Mouse (Mus musculus) forebrain, embryonic 11.5 days (tissue): ENCODE measurements around the gene Eef1akmt3. TPM values are rescaled to one million over a fixed set of nuclear protein-coding genes. Genes with fewer than 3 reads are reported as not detected.
A peak's percentile ranks its signal among the peaks of the same experiment; 100 is the strongest.

Experiments
- ATAC-seq: fragments of 200-750 bp; cut with Nextera tagmentation; replicated peaks from 2 replicates; pipeline ENCODE4 v1.8.0; 2017; ENCODE audit warnings: moderate TSS enrichment; ENCODE audit not compliant: low FRiP score
- DNase-seq: peaks from one replicate; pipeline ENCODE4 v3.0.0-alpha.2; 2017; ENCODE audit warnings: low spot score
- H3K27ac ChIP-seq: fragments of 300-500 bp; sonication (generic); 2 replicates; pipeline ENCODE4 v1.5.1; 2014; ENCODE audit warnings: low read depth, low read length
- H3K27me3 ChIP-seq: fragments of 300-500 bp; sonication (generic); 2 replicates; pipeline ENCODE4 v1.6.1; 2014; ENCODE audit warnings: mild to moderate bottlenecking, low read length, mixed read lengths; ENCODE audit not compliant: control insufficient read depth, insufficient read depth
- H3K36me3 ChIP-seq: fragments of 300-500 bp; sonication (generic); 2 replicates; pipeline ENCODE4 v1.6.1; 2014; ENCODE audit warnings: mild to moderate bottlenecking, low read length, moderate library complexity, mixed read lengths; ENCODE audit not compliant: control insufficient read depth, insufficient read depth
- H3K4me1 ChIP-seq: fragments of 300-500 bp; sonication (generic); replicated peaks from 2 replicates; pipeline ENCODE4 v1.6.1; 2014; ENCODE audit warnings: low read length, mixed read lengths; ENCODE audit not compliant: control insufficient read depth, insufficient read depth
- H3K4me2 ChIP-seq: fragments of 300-500 bp; sonication (generic); 2 replicates; pipeline ENCODE4 v1.6.1; 2014; ENCODE audit warnings: low read depth, mild to moderate bottlenecking, low read length, moderate library complexity, mixed read lengths; ENCODE audit not compliant: severe bottlenecking
- H3K4me3 ChIP-seq: fragments of 300-500 bp; sonication (generic); 2 replicates; pipeline ENCODE4 v1.5.1; 2014; ENCODE audit warnings: low read depth, low read length
- H3K9ac ChIP-seq: fragments of 300-500 bp; sonication (generic); 2 replicates; pipeline ENCODE4 v1.6.1; 2014; ENCODE audit warnings: low read length
- H3K9me3 ChIP-seq: fragments of 300-500 bp; sonication (generic); 2 replicates; pipeline ENCODE4 v1.6.1; 2016; ENCODE audit warnings: low read length, mixed read lengths; ENCODE audit not compliant: control insufficient read depth
- WGBS: fragments of 180-500 bp; shearing (Covaris S2); extraction: QIAGEN DNeasy Blood & Tissue Kit; methylation state at CpG from one replicate; pipeline ENCODE4 v1.1.7; 2014; 5-methylcytosine and 5-hydroxymethylcytosine counted together
- polyA plus RNA-seq: library from polyadenylated mRNA; unstranded; fragments of >200 nt; fragmentation: Nextera tagmentation; extraction: Ambion mirVana; gene quantifications from 2 replicates; pipeline ENCODE4 v1.2.1, GENCODE M21; 2014

Eef1akmt3 gene
- polyA plus RNA-seq, 1 experiment from 2014 or later = 0.11 TPM

DNA sequence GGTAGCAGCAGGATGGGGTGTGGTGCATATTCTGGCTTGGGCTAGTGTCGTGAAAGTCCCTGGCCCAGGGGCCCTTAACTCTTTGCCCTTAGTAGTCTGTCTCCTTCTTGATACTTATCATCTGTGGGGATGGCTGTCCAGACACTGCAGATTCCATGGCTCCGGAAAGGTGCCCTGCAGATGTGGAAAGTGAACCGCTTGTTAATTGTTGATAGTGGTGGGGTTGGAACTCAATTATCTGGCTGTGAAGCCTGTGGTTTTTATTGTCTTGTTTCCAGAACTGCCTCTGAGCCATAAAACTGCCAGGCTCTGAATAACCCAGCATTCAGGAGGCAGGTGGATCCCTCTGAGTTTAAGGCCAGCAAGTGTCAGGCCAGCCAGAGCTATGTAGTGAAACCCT, 49.6 kb downstream of the Eef1akmt3 start:
- H3K27ac ChIP-seq = no peak overlapping the region
- H3K27me3 ChIP-seq = no peaks in the 10 kb centered on the region
- no peak overlapping the region for H3K4me2 ChIP-seq
- H3K36me3 ChIP-seq = peaks cover 15% of the 10 kb centered on the region
- no peak overlapping the region for H3K9ac ChIP-seq
- peaks cover 5% of the 10 kb centered on the region; the same call in 1 of the 2 replicates for H3K4me1 ChIP-seq
- no peak for DNase-seq
- no peaks in the 10 kb centered on the region for H3K9me3 ChIP-seq
- H3K4me3 ChIP-seq = no peak overlapping the region
- WGBS = 88% methylated on average over 3 of the region's 3 CpGs
- no peak for ATAC-seq

DNA sequence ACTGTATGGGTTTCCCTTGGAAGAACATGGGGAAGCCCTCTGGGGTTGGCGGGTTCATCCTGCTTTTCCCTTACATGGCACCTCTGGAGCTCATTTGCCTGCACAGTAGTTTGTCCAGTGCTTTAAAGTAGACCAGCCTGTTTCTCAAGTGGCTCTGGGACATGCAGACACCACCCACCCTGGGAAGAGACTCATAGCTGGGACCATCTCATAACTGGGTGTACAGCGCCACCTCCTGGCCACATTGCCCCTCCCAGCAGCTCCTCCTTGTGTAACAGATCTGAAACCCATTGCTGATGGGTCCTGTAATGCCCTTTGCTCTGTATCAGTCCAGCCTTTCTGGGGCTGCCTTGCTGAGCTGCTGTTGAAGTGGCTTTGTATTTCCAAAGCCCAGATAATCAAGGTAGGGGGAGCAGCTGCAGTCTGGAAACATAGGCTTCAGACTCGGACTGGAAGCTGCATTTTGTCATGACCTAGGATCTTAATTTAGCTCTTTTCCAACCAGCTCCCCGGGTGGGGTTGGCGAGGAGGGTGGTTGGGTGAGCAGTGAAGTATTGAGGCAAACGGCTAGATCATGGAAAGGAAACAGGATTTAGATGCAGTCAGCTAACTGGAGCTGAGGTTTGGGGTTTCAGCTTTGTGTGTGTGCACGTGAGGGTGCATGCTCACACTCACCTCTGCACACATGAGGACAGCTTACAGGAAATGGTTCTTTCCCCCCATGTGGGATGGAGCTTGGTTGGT, 50.8 kb downstream of the Eef1akmt3 start:
- H3K9ac ChIP-seq = no peak overlapping the region
- no peaks in the 10 kb centered on the region for H3K9me3 ChIP-seq
- WGBS = 69% methylated on average over 7 of the region's 7 CpGs
- no peak overlapping the region for H3K27ac ChIP-seq
- DNase-seq (peak; percentile 94), ATAC-seq (peak; percentile 81)
- H3K36me3 ChIP-seq = peaks cover 15% of the 10 kb centered on the region
- H3K4me1 ChIP-seq = peaks cover 9% of the 10 kb centered on the region; the same call in 1 of the 2 replicates
- no peak overlapping the region for H3K4me2 ChIP-seq
- H3K27me3 ChIP-seq = no peaks in the 10 kb centered on the region
- no peak overlapping the region for H3K4me3 ChIP-seq

DNA sequence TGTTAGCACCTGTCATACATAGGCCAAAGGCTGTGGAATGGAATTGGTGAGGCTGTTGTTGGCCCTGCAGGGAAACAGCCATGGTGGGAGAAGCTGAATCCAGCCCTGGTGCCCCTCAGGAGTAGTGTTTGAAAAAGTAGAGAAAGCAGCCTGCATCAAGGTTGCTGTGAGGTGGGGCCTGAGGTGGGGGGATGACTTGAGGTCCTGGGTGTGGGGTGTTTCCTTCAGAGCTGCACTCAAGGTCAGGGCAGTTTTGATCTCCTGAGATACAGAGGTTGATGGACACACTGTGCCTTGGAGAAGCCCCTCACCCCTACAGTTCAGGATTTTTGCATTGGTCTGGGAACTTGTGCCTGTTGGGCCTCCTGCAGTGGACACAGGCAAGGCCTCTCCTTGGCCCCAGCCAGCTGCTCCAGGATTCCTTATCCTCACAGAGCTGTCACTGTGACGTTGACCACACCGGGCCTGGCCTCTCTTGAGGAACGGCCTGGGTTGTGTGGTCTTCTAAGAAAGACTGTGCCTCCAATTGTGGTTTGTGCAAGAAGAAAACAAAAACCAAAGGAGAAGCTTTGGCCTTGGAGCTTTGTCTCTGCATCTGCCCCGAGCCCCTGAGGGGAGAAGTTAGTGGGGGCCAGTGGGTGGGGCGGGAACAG, 52.7 kb downstream of the Eef1akmt3 start:
- Histone ChIP-seq H3K9me3 (no peaks in the 10 kb centered on the region), H3K4me2 (no peak overlapping the region), H3K27me3 (no peaks in the 10 kb centered on the region), H3K27ac (no peak overlapping the region), H3K9ac (no peak overlapping the region), H3K4me1 (peaks cover 20% of the 10 kb centered on the region; the same call in 1 of the 2 replicates), H3K36me3 (peaks cover 5% of the 10 kb centered on the region; the same call in 1 of the 2 replicates), H3K4me3 (no peak overlapping the region)
- WGBS = 66% methylated on average over 5 of the region's 5 CpGs
- no peak for DNase-seq
- ATAC-seq = no peak

DNA sequence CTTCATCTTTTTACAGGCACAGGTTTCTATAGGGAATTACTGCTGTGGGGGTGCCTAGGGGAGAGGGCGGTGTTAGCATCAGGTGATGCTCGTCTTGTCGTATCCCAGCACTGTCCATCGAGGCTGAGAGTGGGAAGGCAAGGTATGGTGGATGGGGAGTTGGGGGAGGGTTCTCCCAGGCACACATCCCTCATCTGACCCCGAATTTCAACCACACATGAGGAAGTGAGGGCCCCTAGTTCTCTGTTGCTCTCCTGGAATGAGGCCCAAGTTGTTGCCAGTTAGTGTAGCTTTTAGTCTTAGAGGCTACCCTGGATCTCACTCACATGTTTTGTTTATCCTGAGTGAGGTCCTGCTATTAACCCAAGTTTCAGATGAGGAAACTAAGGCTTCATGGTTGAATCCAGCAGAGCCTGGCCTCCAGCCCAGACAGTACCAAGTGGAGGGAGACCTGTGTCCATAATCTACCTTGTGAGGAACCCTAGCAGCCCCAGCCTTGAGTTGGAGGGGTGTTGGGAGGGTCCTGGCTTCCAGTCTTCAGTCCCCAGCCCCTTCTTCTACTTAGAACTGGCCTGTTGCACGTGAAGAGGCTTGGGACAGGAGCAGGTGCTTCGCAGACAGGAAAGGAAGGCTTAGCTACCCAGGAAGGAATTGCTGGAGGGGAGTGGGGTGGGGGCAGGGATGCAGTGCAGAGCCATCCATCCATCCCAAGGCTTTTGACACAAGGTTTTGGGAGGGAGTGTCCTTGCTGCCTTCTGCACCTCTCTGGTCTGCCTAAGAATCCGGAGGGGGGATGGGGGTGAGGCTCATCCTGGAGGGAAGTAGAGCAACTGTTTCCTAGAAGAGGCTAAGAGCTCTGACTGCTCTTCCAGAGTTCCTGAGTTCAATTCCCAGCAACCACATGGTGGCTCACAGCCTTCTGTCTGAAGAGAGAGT, 53.9 kb downstream of the Eef1akmt3 start:
- no peak overlapping the region for H3K4me2 ChIP-seq
- ATAC-seq = no peak
- peaks cover 23% of the 10 kb centered on the region; the same call in 1 of the 2 replicates for H3K4me1 ChIP-seq
- no peak overlapping the region for H3K27ac ChIP-seq
- H3K36me3 ChIP-seq = no peaks in the 10 kb centered on the region; the same call in 1 of the 2 replicates
- DNase-seq = no peak
- H3K9me3 ChIP-seq = no peaks in the 10 kb centered on the region
- WGBS = 63% methylated on average over 8 of the region's 8 CpGs
- H3K4me3 ChIP-seq = no peak overlapping the region
- H3K27me3 ChIP-seq = no peaks in the 10 kb centered on the region
- H3K9ac ChIP-seq = no peak overlapping the region

DNA sequence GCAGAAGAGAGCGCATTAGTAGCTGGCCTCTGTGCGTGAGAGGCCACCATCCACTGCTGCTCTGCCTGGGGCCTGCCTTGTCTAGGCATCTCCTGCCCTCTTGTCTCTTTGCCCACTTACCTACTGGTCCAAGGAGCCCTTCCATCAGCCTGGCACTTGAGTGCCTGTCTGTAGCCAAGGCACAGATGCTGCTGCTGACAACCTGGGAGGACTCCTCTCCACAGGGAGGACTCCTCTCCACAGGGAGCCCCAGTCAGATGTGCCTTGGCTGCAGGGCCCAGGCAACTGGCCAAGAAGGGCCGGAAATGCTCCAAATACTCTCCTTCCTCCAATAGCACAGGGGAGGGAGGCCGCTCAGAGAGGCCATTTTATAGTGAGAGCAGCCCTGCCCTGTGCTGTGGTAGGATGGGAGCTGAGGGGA, 54.8 kb downstream of the Eef1akmt3 start:
- peaks cover 32% of the 10 kb centered on the region for H3K4me1 ChIP-seq
- H3K9ac ChIP-seq = no peak overlapping the region

DNA sequence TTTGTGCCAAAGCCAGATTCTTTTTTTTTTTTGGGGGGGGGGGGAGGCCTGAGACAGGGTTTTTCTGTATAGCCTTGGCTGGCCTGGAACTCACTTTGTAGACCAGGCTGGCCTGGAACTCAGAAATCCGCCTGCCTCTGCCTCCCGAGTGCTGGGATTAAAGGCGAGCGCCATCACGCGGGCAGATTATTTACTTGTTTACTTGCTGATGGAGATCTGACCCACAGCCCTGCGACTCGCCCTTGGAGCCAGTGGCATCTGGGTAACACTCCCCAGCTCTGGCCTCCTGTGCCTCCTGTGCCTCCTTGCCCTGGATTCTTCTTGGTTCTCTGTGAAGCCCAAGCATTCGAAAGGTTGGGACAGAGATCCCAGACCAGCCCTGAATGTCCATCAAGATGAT, 55.7 kb downstream of the Eef1akmt3 start:
- no peak overlapping the region for H3K4me3 ChIP-seq
- H3K4me2 ChIP-seq = no peak overlapping the region
- 95% methylated on average over 9 of the region's 9 CpGs for WGBS
- H3K36me3 ChIP-seq = no peaks in the 10 kb centered on the region
- no peak for ATAC-seq
- no peak overlapping the region for H3K27ac ChIP-seq
- H3K9ac ChIP-seq = no peak overlapping the region
- no peaks in the 10 kb centered on the region for H3K9me3 ChIP-seq
- no peaks in the 10 kb centered on the region for H3K27me3 ChIP-seq
- peaks cover 42% of the 10 kb centered on the region for H3K4me1 ChIP-seq
- no peak for DNase-seq

More for the DNA sequence above, 54.8 kb downstream of the Eef1akmt3 start:
- WGBS = 71% methylated on average over 4 of the region's 4 CpGs
- H3K27me3 ChIP-seq = no peaks in the 10 kb centered on the region
- H3K4me2 ChIP-seq = no peak overlapping the region
- H3K4me3 ChIP-seq = no peak overlapping the region
- DNase-seq (no peak), ATAC-seq (no peak)
- no peak overlapping the region for H3K27ac ChIP-seq
- no peaks in the 10 kb centered on the region for H3K36me3 ChIP-seq
- H3K9me3 ChIP-seq = no peaks in the 10 kb centered on the region

DNA sequence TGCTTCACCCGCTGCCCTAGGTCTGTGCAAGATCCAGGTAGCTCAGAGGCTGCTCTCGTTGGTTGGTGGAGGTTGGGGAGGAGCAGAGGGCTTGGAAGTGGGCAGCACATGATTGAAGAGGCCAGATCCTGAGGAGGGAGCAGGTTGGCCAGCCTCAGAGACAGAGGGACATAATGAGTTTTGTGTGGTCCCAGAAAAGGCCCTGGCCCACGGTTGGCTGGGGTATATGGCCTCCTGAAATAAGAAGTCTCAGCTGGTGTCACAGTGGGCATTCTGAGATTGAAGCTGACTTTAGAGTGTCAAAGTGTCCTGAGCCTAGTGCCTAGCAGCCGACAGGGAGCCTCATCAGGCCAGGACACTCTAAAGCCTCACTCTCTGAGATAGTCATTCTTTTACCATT, 56.2 kb downstream of the Eef1akmt3 start:
- H3K4me3 ChIP-seq = no peak overlapping the region
- WGBS = 86% methylated on average over 4 of the region's 4 CpGs
- H3K27ac ChIP-seq = no peak overlapping the region

DNA sequence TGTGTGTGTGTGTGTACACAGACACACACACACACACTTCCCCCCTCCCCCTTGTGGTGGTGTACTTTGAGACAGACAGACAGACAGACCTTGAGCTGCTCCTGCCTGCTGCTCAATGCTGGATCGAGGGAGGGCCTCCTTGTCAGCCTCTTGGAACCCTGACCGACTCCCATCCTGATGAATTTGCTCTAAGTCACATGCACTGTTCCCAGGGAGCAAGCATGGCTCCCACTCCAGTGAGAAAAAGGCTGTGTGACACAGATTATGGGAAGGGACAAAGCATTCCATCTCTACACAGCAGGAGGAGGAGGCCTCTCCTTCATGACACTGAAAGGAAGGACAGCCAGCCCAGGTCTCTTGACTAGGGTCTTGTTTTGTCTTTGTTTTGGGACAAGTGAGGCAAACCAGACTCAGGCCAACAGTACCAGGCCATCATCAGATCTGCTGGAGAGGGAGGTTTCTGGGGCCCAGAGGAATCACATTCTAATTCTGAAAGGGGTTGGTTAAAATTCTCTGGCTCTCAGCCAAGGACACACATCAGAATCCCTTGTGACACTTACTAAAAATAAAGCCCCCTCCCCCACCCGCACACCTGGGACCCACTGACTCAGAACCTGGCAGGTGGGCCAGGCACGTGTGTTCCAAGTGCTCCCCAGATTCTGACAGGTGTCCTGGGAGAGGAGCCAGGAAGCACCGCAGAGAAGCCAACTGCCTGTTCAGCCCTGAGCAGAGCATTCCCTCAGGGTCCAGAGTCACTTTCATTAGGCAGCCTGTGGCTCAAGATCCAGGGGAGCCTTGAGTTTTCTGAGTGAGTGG, 56.9 kb downstream of the Eef1akmt3 start:
- no peak for ATAC-seq
- H3K27ac ChIP-seq = peak overlapping the region; percentile 38
- no peaks in the 10 kb centered on the region for H3K36me3 ChIP-seq
- DNase-seq = no peak
- no peaks in the 10 kb centered on the region for H3K9me3 ChIP-seq
- peak overlapping the region; percentile 5 for H3K9ac ChIP-seq
- H3K4me3 ChIP-seq = no peak overlapping the region
- H3K27me3 ChIP-seq = no peaks in the 10 kb centered on the region
- no peak overlapping the region for H3K4me2 ChIP-seq
- WGBS = 53% methylated on average over 5 of the region's 5 CpGs
- peaks cover 41% of the 10 kb centered on the region for H3K4me1 ChIP-seq

More for the DNA sequence above, 56.2 kb downstream of the Eef1akmt3 start:
- no peaks in the 10 kb centered on the region for H3K9me3 ChIP-seq
- no peaks in the 10 kb centered on the region for H3K36me3 ChIP-seq
- H3K4me1 ChIP-seq = peaks cover 41% of the 10 kb centered on the region
- DNase-seq = no peak
- H3K9ac ChIP-seq = no peak overlapping the region
- H3K27me3 ChIP-seq = no peaks in the 10 kb centered on the region
- no peak overlapping the region for H3K4me2 ChIP-seq
- ATAC-seq = no peak
